Mouse (Mus musculus): ENCODE measurements around the gene Aqp9. TPM values are rescaled to one million over a fixed set of nuclear protein-coding genes. Genes with fewer than 3 reads are reported as not detected.

Gene Aqp9
- total RNA-seq, 2 experiments from 2014 or later = 3.2 to 3.4 TPM

- DNase-seq (ENCODE audit: low spot score in 2 of 2) = no peak
- intact Hi-C loops (cut with DNase I) = no loop called here
These were observed 6.0 kb upstream of the Aqp9 start for GRCm38 (mm10) chr9:71174316-71174975.

- intact Hi-C loops (cut with DNase I) = no loop called here
These were observed 5.1 kb upstream of the Aqp9 start for GRCm38 (mm10) chr9:71173533-71173932.

GRCm38 (mm10) chr9:71167473-71168215 lies 838 bp downstream of the Aqp9 start:
- intact Hi-C loops (cut with DNase I) = no loop called here

More at GRCm38 (mm10) chr9:71173533-71173932, 5.1 kb upstream of the Aqp9 start:
- DNase-seq (ENCODE audit: low spot score in 2 of 2) = no peak

GRCm38 (mm10) chr9:71166871-71167465 lies 1.5 kb downstream of the Aqp9 start:
- DNase-seq (ENCODE audit: low spot score in 2 of 2) = peak in 1 of 2 experiments; percentile 14
- intact Hi-C loops (cut with DNase I) = no loop called here

More at GRCm38 (mm10) chr9:71167473-71168215, 838 bp downstream of the Aqp9 start:
- DNase-seq (ENCODE audit: low spot score in 2 of 2) = peak; percentile 24 to 30

- DNase-seq (ENCODE audit: low spot score in 2 of 2) = no peak
- intact Hi-C loops (cut with DNase I) = no loop called here
These were observed 2.3 kb downstream of the Aqp9 start for GRCm38 (mm10) chr9:71166019-71166705.

- intact Hi-C loops (cut with DNase I) = no loop called here
- DNase-seq (ENCODE audit: low spot score in 2 of 2) = no peak
These were observed 3.0 kb downstream of the Aqp9 start for GRCm38 (mm10) chr9:71165510-71165909.

GRCm38 (mm10) chr9:71165061-71165460 lies 3.4 kb downstream of the Aqp9 start:
- intact Hi-C loops (cut with DNase I) = no loop called here
- DNase-seq (ENCODE audit: low spot score in 2 of 2) = no peak

GRCm38 (mm10) chr9:71164353-71164752 lies 4.1 kb downstream of the Aqp9 start:
- intact Hi-C loops (cut with DNase I) = no loop called here
- no peak for DNase-seq (ENCODE audit: low spot score in 2 of 2)

GRCm38 (mm10) chr9:71162858-71163740 lies 5.4 kb downstream of the Aqp9 start:
- intact Hi-C loops (cut with DNase I) = no loop called here
- no peak for DNase-seq (ENCODE audit: low spot score in 2 of 2)

GRCm38 (mm10) chr9:71162131-71162857 lies 6.2 kb downstream of the Aqp9 start:
- DNase-seq (ENCODE audit: low spot score in 2 of 2) = no peak
- intact Hi-C loops (cut with DNase I) = no loop called here

- intact Hi-C loops (cut with DNase I) = no loop called here
- DNase-seq (ENCODE audit: low spot score in 2 of 2) = no peak
These were observed 7.4 kb downstream of the Aqp9 start for GRCm38 (mm10) chr9:71160849-71161711.

- intact Hi-C loops (cut with DNase I) = no loop called here
- DNase-seq (ENCODE audit: low spot score in 2 of 2) = no peak
These were observed 8.8 kb downstream of the Aqp9 start for GRCm38 (mm10) chr9:71159686-71160085.

- DNase-seq (ENCODE audit: low spot score in 2 of 2) = no peak
- intact Hi-C loops (cut with DNase I) = no loop called here
These were observed 9.3 kb downstream of the Aqp9 start for GRCm38 (mm10) chr9:71159060-71159626.

GRCm38 (mm10) chr9:71157921-71158646 lies 10.4 kb downstream of the Aqp9 start:
- DNase-seq (ENCODE audit: low spot score in 2 of 2) = no peak
- intact Hi-C loops (cut with DNase I) = no loop called here

GRCm38 (mm10) chr9:71156447-71157035 lies 11.9 kb downstream of the Aqp9 start:
- intact Hi-C loops (cut with DNase I) = no loop called here
- no peak for DNase-seq (ENCODE audit: low spot score in 2 of 2)

GRCm38 (mm10) chr9:71155399-71156005 lies 13.0 kb downstream of the Aqp9 start:
- intact Hi-C loops (cut with DNase I) = no loop called here
- DNase-seq (ENCODE audit: low spot score in 2 of 2) = no peak
